Mouse (Mus musculus) intestine, postnatal 0 days (tissue): Measurements from ENCODE around the gene Zg16. TPM values are rescaled to one million over a fixed set of nuclear protein-coding genes. Genes with fewer than 3 reads are reported as not detected.

Source experiments
- ATAC-seq: fragments of 200-750 bp; cut with Nextera tagmentation; 2 replicates; pipeline ENCODE4 v1.8.0; 2017; ENCODE audit warnings: mild to moderate bottlenecking, moderate TSS enrichment, moderate library complexity
- H3K27ac ChIP-seq: fragments of 300-500 bp; sonication (generic); 2 replicates; pipeline ENCODE4 v1.5.1; 2014; ENCODE audit warnings: mild to moderate bottlenecking, low read depth, low read length, moderate library complexity
- H3K27me3 ChIP-seq: fragments of 300-500 bp; sonication (generic); replicated peaks from 2 replicates; pipeline ENCODE4 v1.6.1; 2014; ENCODE audit warnings: low read length, mixed read lengths; ENCODE audit not compliant: control insufficient read depth, insufficient read depth
- H3K36me3 ChIP-seq: fragments of 300-500 bp; sonication (generic); 2 replicates; pipeline ENCODE4 v1.6.1; 2014; ENCODE audit warnings: mild to moderate bottlenecking, moderate library complexity; ENCODE audit not compliant: control insufficient read depth, insufficient read depth
- H3K4me1 ChIP-seq: fragments of 300-500 bp; sonication (generic); replicated peaks from 2 replicates; pipeline ENCODE4 v1.6.1; 2014; ENCODE audit warnings: antibody characterized with exemption, low read length, mixed read lengths; ENCODE audit not compliant: control insufficient read depth, insufficient read depth
- H3K4me2 ChIP-seq: fragments of 300-500 bp; sonication (generic); replicated peaks from 2 replicates; pipeline ENCODE4 v1.6.1; 2014; ENCODE audit warnings: low read depth, mild to moderate bottlenecking, moderate library complexity
- H3K4me3 ChIP-seq: fragments of 300-500 bp; sonication (generic); 2 replicates; pipeline ENCODE4 v1.5.1; 2014; ENCODE audit warnings: low read depth, low read length
- H3K9ac ChIP-seq: fragments of 300-500 bp; sonication (generic); 2 replicates; pipeline ENCODE4 v1.6.1; 2014; ENCODE audit warnings: mild to moderate bottlenecking, low read depth, low read length
- H3K9me3 ChIP-seq: fragments of 300-500 bp; sonication (generic); 2 replicates; pipeline ENCODE4 v1.6.1; 2016; ENCODE audit warnings: mixed run types; ENCODE audit not compliant: control insufficient read depth
- CTCF ChIP-seq: sonication (generic); IDR thresholded peaks from 2 replicates; pipeline ENCODE4 v1.5.1; 2016; ENCODE audit warnings: low read depth, mild to moderate bottlenecking, control low read depth, antibody characterized with exemption, moderate library complexity
- WGBS: fragments of 180-500 bp; shearing (Covaris S2); extraction: QIAGEN DNeasy Blood & Tissue Kit; methylation state at CpG from one replicate; pipeline ENCODE4 v1.1.7; 2014; 5-methylcytosine and 5-hydroxymethylcytosine counted together
- polyA plus RNA-seq: library from polyadenylated mRNA; unstranded; fragments of >200 nt; fragmentation: Nextera tagmentation; extraction: Ambion mirVana; gene quantifications from 2 replicates; pipeline ENCODE4 v1.2.1, GENCODE M21; 2015

Gene Zg16
- polyA plus RNA-seq, 1 experiment from 2014 or later = 225 TPM

- no peaks in the 10 kb centered on the region for H3K9me3 ChIP-seq
- ATAC-seq = no peak
- WGBS = 87% methylated on average over 5 of the region's 5 CpGs
- H3K4me3 ChIP-seq = no peak overlapping the region
- no peak for TF ChIP-seq CTCF
- no peak overlapping the region for H3K9ac ChIP-seq
- H3K36me3 ChIP-seq = no peaks in the 10 kb centered on the region
- no peak overlapping the region for H3K27ac ChIP-seq
- no peak overlapping the region for H3K4me2 ChIP-seq
- H3K4me1 ChIP-seq = no peaks in the 10 kb centered on the region
- H3K27me3 ChIP-seq = no peaks in the 10 kb centered on the region
Measured at GRCm38 (mm10) chr7:127098521-127098920, 11.4 kb upstream of the Zg16 start.

GRCm38 (mm10) chr7:127096456-127096855 lies 9.3 kb upstream of the Zg16 start:
- 66% methylated on average over 7 of the region's 7 CpGs for WGBS
- no peaks in the 10 kb centered on the region for H3K9me3 ChIP-seq
- no peaks in the 10 kb centered on the region for H3K27me3 ChIP-seq
- H3K4me3 ChIP-seq = no peak overlapping the region
- ATAC-seq = no peak
- H3K36me3 ChIP-seq = no peaks in the 10 kb centered on the region
- H3K4me1 ChIP-seq = no peaks in the 10 kb centered on the region
- no peak for TF ChIP-seq CTCF
- H3K9ac ChIP-seq = no peak overlapping the region
- H3K4me2 ChIP-seq = no peak overlapping the region
- no peak overlapping the region for H3K27ac ChIP-seq

GRCm38 (mm10) chr7:127093914-127094313 lies 6.8 kb upstream of the Zg16 start:
- WGBS = 52% methylated on average over 3 of the region's 3 CpGs
- no peaks in the 10 kb centered on the region for H3K9me3 ChIP-seq
- no peak for ATAC-seq
- no peak overlapping the region for H3K4me2 ChIP-seq
- H3K4me1 ChIP-seq = no peaks in the 10 kb centered on the region
- no peaks in the 10 kb centered on the region for H3K36me3 ChIP-seq
- H3K27ac ChIP-seq = no peak overlapping the region
- no peak overlapping the region for H3K9ac ChIP-seq
- H3K4me3 ChIP-seq = no peak overlapping the region
- TF ChIP-seq CTCF = no peak
- H3K27me3 ChIP-seq = no peaks in the 10 kb centered on the region

GRCm38 (mm10) chr7:127091114-127091896 lies 4.2 kb upstream of the Zg16 start, which contains the start of gene AI467606:
Gene AI467606, plus strand, starts transcription at chr7:127091359.
- peak within 1 kb of the TSS; percentile 70 for H3K27ac ChIP-seq
- 41% methylated on average over 16 of the region's 16 CpGs for WGBS
- H3K4me3 ChIP-seq = peak within 1 kb of the TSS; percentile 12; the same call in 1 of the 2 replicates
- peak within 1 kb of the TSS; percentile 23 for H3K9ac ChIP-seq
- no peaks in the 10 kb centered on the region for H3K4me1 ChIP-seq
- ATAC-seq = peak; percentile 86
- H3K36me3 ChIP-seq = no peaks in the 10 kb centered on the region
- H3K4me2 ChIP-seq = peak within 1 kb of the TSS; percentile 58
- no peaks in the 10 kb centered on the region for H3K9me3 ChIP-seq
- no peak for TF ChIP-seq CTCF
- no peaks in the 10 kb centered on the region for H3K27me3 ChIP-seq

GRCm38 (mm10) chr7:127090154-127091113 lies 3.3 kb upstream of the Zg16 start:
- Histone ChIP-seq H3K4me3 (no peak overlapping the region), H3K27ac (no peak overlapping the region), H3K27me3 (no peaks in the 10 kb centered on the region), H3K9me3 (no peaks in the 10 kb centered on the region), H3K9ac (no peak overlapping the region), H3K4me1 (no peaks in the 10 kb centered on the region), H3K4me2 (peak overlapping the region; percentile 58; the same call in 1 of the 2 replicates), H3K36me3 (no peaks in the 10 kb centered on the region)
- no peak for ATAC-seq
- 88% methylated on average over 20 of the region's 20 CpGs for WGBS
- no peak for TF ChIP-seq CTCF
